In the genomic region with DNA sequence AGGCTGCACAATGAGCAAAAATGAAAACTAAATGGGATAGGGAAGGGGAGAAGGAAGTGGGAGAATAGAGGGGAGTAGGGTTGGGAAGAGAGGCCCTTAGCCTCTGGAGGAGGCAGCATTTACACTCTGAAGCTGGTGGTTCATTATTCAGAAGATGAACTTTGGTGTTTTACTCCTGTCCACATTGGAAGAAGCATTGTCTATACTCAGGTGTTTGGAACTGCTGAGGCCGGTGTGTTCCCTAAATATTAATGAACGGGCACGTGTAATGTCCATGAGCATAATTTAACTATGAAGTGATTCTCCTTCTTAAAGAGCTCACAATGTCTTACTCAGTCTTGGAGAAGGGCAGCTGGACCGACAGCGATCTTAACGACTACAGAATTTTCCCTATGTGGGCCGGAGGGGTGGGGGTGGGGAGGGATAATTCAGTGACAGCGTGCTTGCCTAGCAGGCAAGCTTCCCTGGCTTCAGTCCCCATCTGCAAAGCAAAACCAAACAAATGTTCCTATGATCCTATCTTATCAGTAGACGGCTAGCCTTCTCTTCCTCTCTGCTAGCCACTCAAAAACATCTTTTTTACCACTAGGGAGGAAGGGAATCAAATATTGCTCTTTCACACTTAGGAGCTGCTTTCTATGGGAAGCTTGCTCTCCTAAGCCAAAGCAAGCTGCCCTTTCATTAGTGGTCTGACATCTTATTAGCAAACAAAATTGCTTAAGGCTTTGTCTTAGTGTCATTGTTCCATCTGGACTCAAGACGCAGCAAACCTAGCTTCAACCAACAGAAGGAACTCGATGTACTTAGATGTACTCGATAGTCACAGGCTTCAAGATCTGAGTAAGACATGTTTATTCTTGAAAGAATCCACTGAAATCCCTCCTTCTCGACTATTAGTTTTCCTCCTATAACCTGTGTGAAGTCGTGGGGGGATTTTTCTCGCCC, we compare ENCODE assay signal across 8 mouse cellular contexts. TPM values are rescaled to one million over a fixed set of nuclear protein-coding genes. Genes with fewer than 3 reads are reported as not detected.
DNase-seq lines count a peak whose midpoint lies in the region; ATAC-seq and TF ChIP-seq lines count a peak whose summit lies in the region.

No protein-coding gene starts in this region.

- peak overlapping the region; percentile 63 for H3K4me3 ChIP-seq in kidney, embryonic 16.5 days (ENCODE audit: low read length)
- peak overlapping the region; percentile 63 for H3K4me3 ChIP-seq in embryonic facial prominence, embryonic 10.5 days
- H3K4me3 ChIP-seq in intestine, embryonic 16.5 days (ENCODE audit: low read length): peak overlapping the region; percentile 45
- peak overlapping the region; percentile 29 for H3K4me3 ChIP-seq in myocyte

- H3K9me3 ChIP-seq in kidney, embryonic 16.5 days (ENCODE audit: low read length): no peaks in the 10 kb centered on the region
- no peaks in the 10 kb centered on the region for H3K9me3 ChIP-seq in embryonic facial prominence, embryonic 10.5 days
- H3K9me3 ChIP-seq in intestine, embryonic 16.5 days (ENCODE audit: control insufficient read depth, low read length): no peaks in the 10 kb centered on the region

- intact Hi-C loops in left cerebral cortex, postnatal 14 days (cut with DNase I): no loop called here

- no peak for TF ChIP-seq POLR2A in myocyte (IDR thresholded peaks at IDR 0.05; ENCODE audit: insufficient read length, low read depth)

- DNase-seq in kidney, adult 18-20 months: no peak
- DNase-seq in embryonic facial prominence, embryonic 10.5 days (ENCODE audit: low spot score): no peak
- no peak for DNase-seq in thymus, postnatal 10 days (ENCODE audit: low spot score in 2 of 2)
- DNase-seq in right cerebral cortex, postnatal 36 days (ENCODE audit: low spot score in 2 of 2): no peak
- no peak for DNase-seq in left cerebral cortex, postnatal 14 days (ENCODE audit: low spot score in 2 of 2)

- WGBS in kidney, embryonic 16.5 days: 45% methylated on average over 15 of the region's 15 CpGs
- WGBS in embryonic facial prominence, embryonic 10.5 days: 36% methylated on average over 15 of the region's 15 CpGs
- 34% methylated on average over 15 of the region's 15 CpGs for WGBS in intestine, embryonic 16.5 days

- H3K27ac ChIP-seq in kidney, embryonic 16.5 days (ENCODE audit: low read length): peak overlapping the region; percentile 95
- peak overlapping the region; percentile 89 for H3K27ac ChIP-seq in embryonic facial prominence, embryonic 10.5 days (replicated peaks)
- H3K27ac ChIP-seq in intestine, embryonic 16.5 days (ENCODE audit: low read length): peak overlapping the region; percentile 84; the same call in 1 of the 2 replicates

- H3K27me3 ChIP-seq in kidney, embryonic 16.5 days (ENCODE audit: insufficient read depth, low read length): no peaks in the 10 kb centered on the region
- peaks cover 4% of the 10 kb centered on the region; the same call in 1 of the 2 replicates for H3K27me3 ChIP-seq in embryonic facial prominence, embryonic 10.5 days (replicated peaks; ENCODE audit: low read depth, poor library complexity, severe bottlenecking)
- H3K27me3 ChIP-seq in intestine, embryonic 16.5 days (replicated peaks; ENCODE audit: control insufficient read depth, insufficient read depth, low read length): no peaks in the 10 kb centered on the region
- no peaks in the 10 kb centered on the region for H3K27me3 ChIP-seq in myocyte (ENCODE audit: control insufficient read depth, insufficient read depth, insufficient read length)

- H3K4me1 ChIP-seq in kidney, embryonic 16.5 days (ENCODE audit: insufficient read depth, low read length): peaks cover 13% of the 10 kb centered on the region
- peaks cover 11% of the 10 kb centered on the region for H3K4me1 ChIP-seq in embryonic facial prominence, embryonic 10.5 days
- H3K4me1 ChIP-seq in intestine, embryonic 16.5 days (ENCODE audit: control insufficient read depth, insufficient read depth, low read length): peaks cover 5% of the 10 kb centered on the region

- no peaks in the 10 kb centered on the region for H3K79me2 ChIP-seq in myocyte (ENCODE audit: control insufficient read depth, insufficient read depth)

- peak overlapping the region; percentile 76 for H3K9ac ChIP-seq in kidney, embryonic 16.5 days (replicated peaks; ENCODE audit: low read length)
- H3K9ac ChIP-seq in intestine, embryonic 16.5 days (ENCODE audit: low read depth, low read length): peak overlapping the region; percentile 69

- no peak for ATAC-seq in kidney, embryonic 16.5 days (ENCODE audit: low FRiP score, low TSS enrichment)
- ATAC-seq in intestine, embryonic 16.5 days: no peak

- peak overlapping the region; percentile 79 for H3K4me2 ChIP-seq in kidney, embryonic 16.5 days (replicated peaks; ENCODE audit: low read depth, low read length)
- peak overlapping the region; percentile 55 for H3K4me2 ChIP-seq in intestine, embryonic 16.5 days (ENCODE audit: low read depth, low read length)
- H3K4me2 ChIP-seq in myocyte (ENCODE audit: low read depth): peak overlapping the region; percentile 69

- no peaks in the 10 kb centered on the region for H3K36me3 ChIP-seq in kidney, embryonic 16.5 days (ENCODE audit: insufficient read depth, low read length)
- no peaks in the 10 kb centered on the region for H3K36me3 ChIP-seq in embryonic facial prominence, embryonic 10.5 days (replicated peaks)
- no peaks in the 10 kb centered on the region for H3K36me3 ChIP-seq in intestine, embryonic 16.5 days (ENCODE audit: control insufficient read depth, insufficient read depth, low read length)
- no peaks in the 10 kb centered on the region for H3K36me3 ChIP-seq in myocyte (ENCODE audit: control insufficient read depth, insufficient read depth)

- H3ac ChIP-seq in myocyte (ENCODE audit: control insufficient read depth, insufficient read length): no peak overlapping the region

TF ChIP-seq in myocyte, 11 proteins besides CTCF, POLR2A, EP300 and RAD21:
- TF ChIP-seq TCF12 (IDR thresholded peaks at IDR 0.05; ENCODE audit: insufficient read depth, poor library complexity, severe bottlenecking) (no peak), CEBPB (IDR thresholded peaks at IDR 0.05; ENCODE audit: insufficient read depth, poor library complexity, severe bottlenecking) (no peak), E2F4 (IDR thresholded peaks at IDR 0.05; ENCODE audit: insufficient read depth) (no peak), POLR2AphosphoS2 (IDR thresholded peaks at IDR 0.05; ENCODE audit: insufficient read length, low read depth) (no peak), MAX (IDR thresholded peaks at IDR 0.05; ENCODE audit: low read depth) (no peak), MYOG (IDR thresholded peaks at IDR 0.05; ENCODE audit: control insufficient read depth in 1 of 3, insufficient read depth in 1 of 3, insufficient read length in 2 of 3, low read depth in 2 of 3) (no peak), REST (IDR thresholded peaks at IDR 0.05; ENCODE audit: insufficient read depth, insufficient read length) (no peak), TCF3 (IDR thresholded peaks at IDR 0.05; ENCODE audit: insufficient read length, low read depth) (no peak), MYOD1 (IDR thresholded peaks at IDR 0.05; ENCODE audit: control insufficient read depth in 1 of 3, insufficient read length in 2 of 3, low read depth in 2 of 3) (no peak), USF1 (IDR thresholded peaks at IDR 0.05; ENCODE audit: low read depth) (no peak), SRF (IDR thresholded peaks at IDR 0.05; ENCODE audit: control insufficient read depth, insufficient read length, low read depth) (no peak)
TF ChIP-seq in myocyte: peak in this region for 0.

RNA-seq across cellular contexts. Expression of gene Hectd1, which starts 14.5 kb away (rescaled TPM):
- polyA plus RNA-seq in kidney, embryonic 16.5 days (2015; fragmentation: Nextera tagmentation; extraction: Ambion mirVana): 37.3 and 41.8 TPM in 2 replicates
- polyA plus RNA-seq in embryonic facial prominence, embryonic 10.5 days (2016; fragmentation: Nextera tagmentation; extraction: Ambion mirVana): 34.1 and 35.1 TPM in 2 replicates
- polyA plus RNA-seq in intestine, embryonic 16.5 days (2015; fragmentation: Nextera tagmentation; extraction: Ambion mirVana): 25.6 and 26.8 TPM in 2 replicates
- polyA plus RNA-seq in myocyte (2012; fragmentation: generic; extraction: Trizol): 15.4 TPM
- total RNA-seq in left cerebral cortex, postnatal 14 days (2021): 10 to 100 TPM; 83.8 to 88.8 TPM
